Mouse (Mus musculus): ENCODE results near the gene Fyn. TPM values are rescaled to one million over a fixed set of nuclear protein-coding genes. Genes with fewer than 3 reads are reported as not detected.
A peak's percentile ranks its signal among the peaks of the same experiment; 100 is the strongest.

Fyn gene
- polyA plus RNA-seq, 1 experiment from 2014 or later, result 13.4 TPM

DNA sequence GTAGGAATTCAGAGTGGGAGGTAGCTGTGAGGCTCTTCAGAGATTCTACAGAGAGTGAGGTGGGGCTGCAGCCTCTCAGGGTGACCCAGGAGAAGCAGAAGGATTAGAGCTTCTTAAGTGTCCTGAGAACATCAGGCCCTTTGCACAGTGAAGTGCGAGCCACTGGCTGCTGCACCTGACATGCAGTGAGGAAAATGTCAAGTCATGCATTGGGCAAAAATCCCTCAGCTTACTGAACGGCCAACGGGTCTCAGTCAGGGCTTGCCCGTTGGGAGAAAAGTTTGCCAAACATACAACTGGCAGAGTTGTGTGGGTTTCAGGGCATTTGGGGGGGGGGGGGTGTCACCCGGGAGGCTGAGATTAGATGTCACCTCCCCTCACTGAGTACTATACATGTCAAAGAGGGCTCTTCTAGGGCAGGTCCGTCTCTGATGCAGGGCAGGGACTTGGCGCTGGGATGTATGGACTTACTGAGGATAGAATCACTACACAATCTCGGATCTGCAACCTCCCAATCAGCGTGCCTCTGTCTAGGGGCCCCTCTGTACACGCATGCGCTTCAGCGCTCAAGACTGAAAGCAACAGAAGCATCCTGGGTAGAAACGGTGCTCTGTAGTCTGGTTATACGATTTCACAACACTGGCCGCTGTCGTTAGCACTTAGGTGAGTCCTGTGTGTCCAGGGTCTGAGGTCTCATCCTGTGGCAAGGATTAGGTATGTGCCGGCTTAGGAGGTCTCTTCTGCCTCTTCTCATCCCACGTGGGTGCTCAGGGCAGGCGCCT is 221.3 kb downstream of the Fyn start:
- H3K27ac ChIP-seq (ENCODE audit: low read length), result no peak overlapping the region
- H3K4me2 ChIP-seq (ENCODE audit: low read depth, low read length), result no peak overlapping the region
- H3K27me3 ChIP-seq (ENCODE audit: control insufficient read depth, insufficient read depth, low read depth, low read length), result no peaks in the 10 kb centered on the region
- H3K4me1 ChIP-seq (replicated peaks; ENCODE audit: control insufficient read depth, insufficient read depth, low read length), result peaks cover 8% of the 10 kb centered on the region; the same call in 1 of the 2 replicates
- 73% methylated on average over 19 of the region's 19 CpGs for WGBS
- ATAC-seq (ENCODE audit: low read depth), result no peak
- H3K9ac ChIP-seq (ENCODE audit: low read length), result no peak overlapping the region
- H3K9me3 ChIP-seq (ENCODE audit: control insufficient read depth, low read length), result peaks cover 6% of the 10 kb centered on the region
- H3K4me3 ChIP-seq (ENCODE audit: low read length), result no peak overlapping the region
- no peaks in the 10 kb centered on the region for H3K36me3 ChIP-seq (ENCODE audit: control insufficient read depth, insufficient read depth, low read length)

- Histone ChIP-seq H3K27me3 (ENCODE audit: control insufficient read depth, insufficient read depth, low read depth, low read length) (no peaks in the 10 kb centered on the region), H3K27ac (ENCODE audit: low read length) (no peak overlapping the region), H3K4me2 (ENCODE audit: low read depth, low read length) (no peak overlapping the region), H3K9ac (ENCODE audit: low read length) (no peak overlapping the region), H3K9me3 (ENCODE audit: control insufficient read depth, low read length) (peaks cover 6% of the 10 kb centered on the region), H3K36me3 (ENCODE audit: control insufficient read depth, insufficient read depth, low read length) (no peaks in the 10 kb centered on the region), H3K4me1 (replicated peaks; ENCODE audit: control insufficient read depth, insufficient read depth, low read length) (peaks cover 10% of the 10 kb centered on the region), H3K4me3 (ENCODE audit: low read length) (no peak overlapping the region)
- ATAC-seq (ENCODE audit: low read depth), result no peak
- 82% methylated on average over 10 of the region's 10 CpGs for WGBS
Measured at GRCm38 (mm10) chr10:39590629-39591028, 222.0 kb downstream of the Fyn start.

DNA sequence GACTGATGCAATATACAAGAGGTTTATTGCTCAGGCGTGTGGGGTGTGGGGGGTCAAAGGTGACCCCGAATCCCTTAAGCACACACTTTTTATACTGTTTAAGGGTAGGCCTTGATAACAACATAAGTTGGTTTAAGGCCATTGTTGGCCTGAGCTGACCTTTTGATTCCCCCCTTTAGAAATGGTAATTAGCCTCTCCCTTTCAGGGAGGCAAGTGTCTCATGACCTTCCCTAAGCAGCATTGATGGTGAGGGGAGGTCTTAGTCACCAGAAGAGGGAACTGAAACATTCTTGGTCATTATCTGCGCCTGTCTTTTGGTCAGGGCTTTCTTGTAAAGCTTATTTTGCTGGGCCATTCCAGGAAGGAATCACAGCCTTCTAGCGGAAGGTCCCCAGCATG is 223.8 kb downstream of the Fyn start:
- no peak for ATAC-seq (ENCODE audit: low read depth)
- Histone ChIP-seq H3K4me2 (ENCODE audit: low read depth, low read length) (no peak overlapping the region), H3K27me3 (ENCODE audit: control insufficient read depth, insufficient read depth, low read depth, low read length) (no peaks in the 10 kb centered on the region)

DNA sequence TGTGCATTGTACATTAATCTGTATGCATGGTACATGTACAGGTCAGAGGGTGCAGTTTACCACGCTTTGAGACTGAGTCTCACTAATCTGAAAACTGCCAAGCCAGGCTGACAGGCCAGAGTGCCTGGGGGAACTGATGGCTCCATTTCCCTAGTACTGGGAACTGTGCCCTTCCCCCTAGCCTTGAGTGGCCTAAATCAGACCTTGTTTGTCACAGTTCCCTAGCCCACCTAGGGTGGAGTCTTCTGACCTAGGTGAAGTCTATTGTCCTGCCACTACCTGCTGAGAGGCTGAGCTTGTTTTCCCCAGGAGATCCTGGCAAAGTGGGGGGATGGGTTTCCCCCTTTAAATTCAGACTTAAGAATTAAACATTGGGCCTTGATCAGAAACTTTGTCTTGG is 226.1 kb downstream of the Fyn start:
- Histone ChIP-seq H3K9me3 (ENCODE audit: control insufficient read depth, low read length) (peaks cover 6% of the 10 kb centered on the region), H3K36me3 (ENCODE audit: control insufficient read depth, insufficient read depth, low read length) (no peaks in the 10 kb centered on the region), H3K9ac (ENCODE audit: low read length) (no peak overlapping the region), H3K27me3 (ENCODE audit: control insufficient read depth, insufficient read depth, low read depth, low read length) (no peaks in the 10 kb centered on the region), H3K27ac (ENCODE audit: low read length) (no peak overlapping the region), H3K4me3 (ENCODE audit: low read length) (no peak overlapping the region), H3K4me1 (replicated peaks; ENCODE audit: control insufficient read depth, insufficient read depth, low read length) (peaks cover 25% of the 10 kb centered on the region), H3K4me2 (ENCODE audit: low read depth, low read length) (no peak overlapping the region)
- ATAC-seq (ENCODE audit: low read depth), result no peak
- WGBS, result 84% methylated on average over 1 of the region's 1 CpGs

More for the DNA sequence above, 223.8 kb downstream of the Fyn start:
- H3K27ac ChIP-seq (ENCODE audit: low read length), result no peak overlapping the region
- H3K4me1 ChIP-seq (replicated peaks; ENCODE audit: control insufficient read depth, insufficient read depth, low read length), result peaks cover 19% of the 10 kb centered on the region
- WGBS, result 91% methylated on average over 4 of the region's 4 CpGs
- no peaks in the 10 kb centered on the region for H3K36me3 ChIP-seq (ENCODE audit: control insufficient read depth, insufficient read depth, low read length)
- H3K9me3 ChIP-seq (ENCODE audit: control insufficient read depth, low read length), result peaks cover 6% of the 10 kb centered on the region
- H3K4me3 ChIP-seq (ENCODE audit: low read length), result no peak overlapping the region
- no peak overlapping the region for H3K9ac ChIP-seq (ENCODE audit: low read length)

DNA sequence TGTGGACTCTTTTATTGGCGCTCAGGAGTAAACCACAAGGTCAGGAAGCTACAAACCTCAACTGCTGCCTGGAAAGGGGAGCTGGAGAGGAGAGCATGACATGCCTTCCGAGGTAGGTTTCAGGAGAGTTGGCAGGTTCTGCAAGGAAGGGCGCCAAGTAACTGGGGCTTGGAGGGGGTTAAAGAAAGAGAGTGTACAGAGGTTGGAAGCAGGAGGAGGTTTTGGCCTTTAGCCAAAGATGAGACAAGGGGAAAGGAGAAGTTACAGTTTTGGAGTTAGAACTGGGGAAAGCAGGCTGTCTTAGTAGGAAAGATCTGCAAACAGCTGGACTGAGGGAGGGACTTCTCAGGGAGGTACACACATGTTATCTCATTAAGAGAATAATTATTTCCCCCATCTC is 227.2 kb downstream of the Fyn start:
- Histone ChIP-seq H3K4me1 (replicated peaks; ENCODE audit: control insufficient read depth, insufficient read depth, low read length) (peaks cover 25% of the 10 kb centered on the region), H3K27me3 (ENCODE audit: control insufficient read depth, insufficient read depth, low read depth, low read length) (no peaks in the 10 kb centered on the region), H3K4me3 (ENCODE audit: low read length) (no peak overlapping the region), H3K9ac (ENCODE audit: low read length) (no peak overlapping the region), H3K36me3 (ENCODE audit: control insufficient read depth, insufficient read depth, low read length) (no peaks in the 10 kb centered on the region), H3K27ac (ENCODE audit: low read length) (peak overlapping the region; percentile 56), H3K9me3 (ENCODE audit: control insufficient read depth, low read length) (peaks cover 6% of the 10 kb centered on the region), H3K4me2 (ENCODE audit: low read depth, low read length) (no peak overlapping the region)
- WGBS, result 40% methylated on average over 3 of the region's 3 CpGs
- peak; percentile 19; the same call in 1 of the 2 replicates for ATAC-seq (ENCODE audit: low read depth)

DNA sequence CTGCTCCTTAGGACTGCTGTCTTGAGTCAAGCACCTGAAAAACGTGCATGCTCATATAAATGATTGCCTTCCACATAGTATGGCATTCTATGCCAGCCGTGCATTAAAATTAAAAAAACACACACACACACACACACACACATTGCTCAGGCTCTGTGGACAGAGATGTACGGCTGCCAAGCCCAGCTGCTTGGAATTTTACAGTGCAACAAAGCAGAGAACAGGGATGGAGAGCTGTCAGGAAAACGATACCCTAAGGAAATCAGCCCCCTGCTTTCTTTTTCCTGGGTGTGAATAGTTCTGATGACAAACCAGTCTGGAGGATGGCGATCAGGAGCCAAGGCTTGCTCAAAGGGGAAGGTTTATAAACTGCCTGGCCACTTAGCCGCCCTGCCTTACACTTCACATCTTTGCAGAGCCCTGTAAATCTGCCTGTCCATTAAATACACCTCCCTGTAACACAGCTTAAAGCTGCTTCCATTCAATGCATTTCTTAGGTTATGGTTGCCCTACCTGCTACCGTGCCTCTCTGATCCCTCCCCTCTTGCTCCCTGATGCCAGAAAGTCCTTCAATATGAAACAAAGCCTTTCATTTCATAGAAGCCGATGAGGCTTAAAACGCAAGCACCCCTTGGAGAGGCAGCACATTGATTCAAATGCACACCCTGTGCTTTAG is 228.6 kb downstream of the Fyn start:
- Histone ChIP-seq H3K9me3 (ENCODE audit: control insufficient read depth, low read length) (peaks cover 6% of the 10 kb centered on the region), H3K4me3 (ENCODE audit: low read length) (no peak overlapping the region), H3K9ac (ENCODE audit: low read length) (no peak overlapping the region), H3K4me2 (ENCODE audit: low read depth, low read length) (no peak overlapping the region), H3K27me3 (ENCODE audit: control insufficient read depth, insufficient read depth, low read depth, low read length) (no peaks in the 10 kb centered on the region), H3K4me1 (replicated peaks; ENCODE audit: control insufficient read depth, insufficient read depth, low read length) (peaks cover 25% of the 10 kb centered on the region), H3K27ac (ENCODE audit: low read length) (peak overlapping the region; percentile 45), H3K36me3 (ENCODE audit: control insufficient read depth, insufficient read depth, low read length) (no peaks in the 10 kb centered on the region)
- ATAC-seq (ENCODE audit: low read depth), result peak; percentile 30
- WGBS, result 30% methylated on average over 9 of the region's 9 CpGs

GRCm38 (mm10) chr10:39597792-39598183 is 229.1 kb downstream of the Fyn start:
- Histone ChIP-seq H3K4me3 (ENCODE audit: low read length) (no peak overlapping the region), H3K9me3 (ENCODE audit: control insufficient read depth, low read length) (peaks cover 6% of the 10 kb centered on the region), H3K9ac (ENCODE audit: low read length) (no peak overlapping the region), H3K27me3 (ENCODE audit: control insufficient read depth, insufficient read depth, low read depth, low read length) (no peaks in the 10 kb centered on the region), H3K27ac (ENCODE audit: low read length) (peak overlapping the region; percentile 45), H3K4me2 (ENCODE audit: low read depth, low read length) (no peak overlapping the region), H3K36me3 (ENCODE audit: control insufficient read depth, insufficient read depth, low read length) (no peaks in the 10 kb centered on the region), H3K4me1 (replicated peaks; ENCODE audit: control insufficient read depth, insufficient read depth, low read length) (peaks cover 25% of the 10 kb centered on the region)
- peak; percentile 26; the same call in 1 of the 2 replicates for ATAC-seq (ENCODE audit: low read depth)
- 39% methylated on average over 3 of the region's 3 CpGs for WGBS

DNA sequence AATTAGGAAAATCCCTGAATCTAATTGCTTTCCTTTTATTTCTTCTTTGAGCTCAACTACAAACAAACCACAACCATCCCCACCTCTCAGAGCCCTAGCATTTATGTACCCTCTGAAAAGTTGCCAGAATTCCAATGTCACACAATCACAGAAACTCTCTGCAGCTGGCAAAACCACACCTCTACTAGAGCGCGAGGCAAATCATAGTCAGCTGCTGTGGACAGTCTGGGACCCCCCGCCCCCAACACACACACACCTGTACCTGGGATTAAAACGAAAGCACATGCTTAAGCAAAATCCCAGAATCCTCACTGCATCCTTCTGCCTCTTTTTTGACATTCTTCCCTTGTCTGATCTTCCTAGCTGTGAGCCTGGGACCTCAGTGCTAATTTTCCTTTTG is 230.9 kb downstream of the Fyn start:
- no peak overlapping the region for H3K4me3 ChIP-seq (ENCODE audit: low read length)
- H3K9ac ChIP-seq (ENCODE audit: low read length), result no peak overlapping the region
- no peak for ATAC-seq (ENCODE audit: low read depth)
- 79% methylated on average over 4 of the region's 4 CpGs for WGBS
- no peak overlapping the region for H3K4me2 ChIP-seq (ENCODE audit: low read depth, low read length)
- H3K27ac ChIP-seq (ENCODE audit: low read length), result no peak overlapping the region
- peaks cover 25% of the 10 kb centered on the region for H3K4me1 ChIP-seq (replicated peaks; ENCODE audit: control insufficient read depth, insufficient read depth, low read length)
- H3K36me3 ChIP-seq (ENCODE audit: control insufficient read depth, insufficient read depth, low read length), result no peaks in the 10 kb centered on the region
- H3K9me3 ChIP-seq (ENCODE audit: control insufficient read depth, low read length), result no peaks in the 10 kb centered on the region
- no peaks in the 10 kb centered on the region for H3K27me3 ChIP-seq (ENCODE audit: control insufficient read depth, insufficient read depth, low read depth, low read length)

GRCm38 (mm10) chr10:39600115-39600514 is 231.5 kb downstream of the Fyn start:
- Histone ChIP-seq H3K4me2 (ENCODE audit: low read depth, low read length) (no peak overlapping the region), H3K27me3 (ENCODE audit: control insufficient read depth, insufficient read depth, low read depth, low read length) (no peaks in the 10 kb centered on the region), H3K4me3 (ENCODE audit: low read length) (no peak overlapping the region), H3K9me3 (ENCODE audit: control insufficient read depth, low read length) (peaks cover under 1% of the 10 kb centered on the region), H3K9ac (ENCODE audit: low read length) (no peak overlapping the region), H3K36me3 (ENCODE audit: control insufficient read depth, insufficient read depth, low read length) (no peaks in the 10 kb centered on the region), H3K4me1 (replicated peaks; ENCODE audit: control insufficient read depth, insufficient read depth, low read length) (peaks cover 25% of the 10 kb centered on the region), H3K27ac (ENCODE audit: low read length) (no peak overlapping the region)
- ATAC-seq (ENCODE audit: low read depth), result no peak
- WGBS, result 58% methylated on average over 1 of the region's 1 CpGs
